Mouse (Mus musculus): Measurements from ENCODE around the gene Eepd1.

Gene Eepd1

DNA sequence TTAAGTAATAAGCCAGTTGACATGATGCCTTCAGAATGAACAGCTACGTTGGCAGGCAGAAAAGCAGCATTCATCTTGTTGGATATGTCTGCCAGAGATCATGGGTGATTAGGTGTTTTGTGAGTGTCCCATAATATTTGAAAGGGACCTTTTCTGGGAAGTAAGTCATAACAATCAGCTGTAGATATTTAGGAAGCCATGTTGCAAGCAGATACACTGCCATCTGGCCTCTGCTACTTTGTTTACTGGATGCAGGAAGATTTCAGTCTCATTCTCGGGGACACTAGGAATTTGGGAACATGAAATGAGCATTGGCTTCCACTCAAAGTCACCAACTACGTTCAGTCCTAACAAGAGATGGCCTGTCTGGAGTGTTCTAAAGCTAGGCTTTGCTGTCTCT, 54.1 kb downstream of the Eepd1 start:
- no peak for DNase-seq (ENCODE audit: low spot score in 2 of 2)

DNA sequence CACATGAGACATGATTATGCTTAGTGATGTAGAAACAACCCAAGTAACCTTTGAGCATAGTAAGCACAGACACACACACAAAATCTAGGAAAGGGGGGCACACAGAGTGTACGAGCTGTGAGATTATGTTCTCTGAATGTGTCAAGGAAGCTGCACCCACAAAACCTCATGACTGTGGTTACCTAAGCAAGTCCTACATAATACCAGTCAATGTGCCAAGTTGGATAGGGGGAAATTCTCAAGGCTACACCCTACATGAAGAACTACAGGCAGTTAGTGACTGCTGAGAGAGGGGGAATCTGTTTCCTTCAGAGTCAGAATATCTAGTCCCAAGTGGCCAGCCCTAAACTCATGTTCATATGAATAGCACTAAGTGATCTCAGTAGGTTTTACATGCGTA, 58.1 kb downstream of the Eepd1 start:
- no peak for DNase-seq (ENCODE audit: low spot score in 2 of 2)

DNA sequence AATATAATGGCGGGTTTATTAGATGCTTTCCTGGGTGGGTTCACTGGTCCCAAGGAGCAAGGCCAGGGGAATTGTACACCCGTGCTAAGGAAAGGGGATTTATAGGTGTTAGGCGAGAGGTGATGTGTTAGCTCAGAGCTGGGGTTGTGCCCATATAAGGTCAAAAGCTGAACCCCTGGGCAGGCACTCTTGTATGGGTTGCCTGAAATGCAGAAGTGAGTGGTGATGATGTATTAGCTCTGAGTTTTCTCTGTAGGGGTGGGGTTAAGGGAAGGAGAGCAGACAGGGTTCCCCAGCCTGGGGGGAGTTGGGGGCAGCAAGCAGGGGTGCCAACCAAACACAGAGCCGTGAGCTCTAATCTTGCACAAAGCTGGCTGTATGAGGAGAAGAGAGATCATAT, 60.0 kb downstream of the Eepd1 start:
- no peak for DNase-seq (ENCODE audit: low spot score in 2 of 2)

DNA sequence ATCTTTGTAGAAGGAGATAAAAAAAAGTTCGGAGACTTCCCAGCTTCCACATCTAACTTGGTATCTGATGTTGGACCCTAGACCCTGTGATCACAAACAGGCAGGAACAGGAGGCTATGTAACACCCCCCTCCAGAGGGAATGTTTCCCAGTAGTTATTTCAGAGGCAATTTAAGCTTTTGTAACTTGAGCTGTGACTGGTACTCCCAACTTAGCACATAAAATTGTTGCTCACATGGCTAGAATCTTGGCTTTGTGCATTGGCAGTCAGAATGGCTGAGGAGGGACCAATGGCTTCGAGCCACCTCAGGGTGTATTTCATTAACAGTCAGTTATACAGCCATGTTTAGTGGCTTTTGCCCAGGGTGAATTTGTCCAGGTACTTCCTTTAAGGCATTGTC, 63.9 kb downstream of the Eepd1 start:
- peak; percentile 58 to 77 for DNase-seq (ENCODE audit: low spot score in 2 of 2)

GRCm38 (mm10) chr9:25549130-25550060, 68.0 kb downstream of the Eepd1 start:
- DNase-seq (ENCODE audit: low spot score in 2 of 2) = peak; percentile 47 to 53

DNA sequence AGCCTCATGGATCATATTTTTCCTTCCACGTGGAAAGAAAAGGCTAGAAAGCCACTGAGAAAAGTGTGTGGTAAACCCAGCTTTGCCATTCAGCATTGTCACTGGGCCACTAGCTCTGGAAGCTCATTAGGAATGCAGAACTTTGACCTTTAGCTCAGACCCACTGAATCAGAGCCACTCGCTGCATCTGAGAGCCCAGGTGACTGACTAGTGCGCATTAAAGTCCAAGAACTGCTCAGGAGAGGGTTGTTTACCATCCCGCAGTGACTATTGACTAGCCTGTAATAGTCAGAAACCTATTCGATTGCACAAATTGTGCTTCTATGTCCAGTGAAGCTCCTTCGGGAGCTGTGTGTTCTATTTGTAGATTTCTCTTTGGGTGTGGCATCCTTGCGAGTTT, 68.8 kb downstream of the Eepd1 start:
- DNase-seq (ENCODE audit: low spot score in 2 of 2) = no peak

DNA sequence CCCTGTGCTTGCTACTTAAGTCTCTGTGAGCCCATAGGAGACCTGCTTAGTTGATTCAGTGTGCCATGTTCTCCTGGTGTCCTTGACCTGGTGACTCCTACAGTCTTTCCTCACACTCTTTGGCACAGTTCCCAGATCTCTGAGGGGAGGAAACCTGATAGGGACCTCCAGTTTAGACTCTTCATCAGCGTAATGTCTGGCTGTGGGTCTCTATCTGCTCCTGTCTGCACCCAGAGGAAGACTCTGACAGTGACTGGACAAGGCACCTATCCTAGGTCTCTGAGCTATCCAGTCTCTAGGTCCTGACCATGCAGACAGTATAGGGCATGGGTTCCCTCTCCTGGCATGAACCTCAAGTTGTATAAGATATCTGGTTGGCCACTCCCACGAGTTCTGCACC, 71.2 kb downstream of the Eepd1 start:
- DNase-seq (ENCODE audit: low spot score in 2 of 2) = no peak

GRCm38 (mm10) chr9:25554246-25554803, 73.0 kb downstream of the Eepd1 start:
- no peak for DNase-seq (ENCODE audit: low spot score in 2 of 2)

DNA sequence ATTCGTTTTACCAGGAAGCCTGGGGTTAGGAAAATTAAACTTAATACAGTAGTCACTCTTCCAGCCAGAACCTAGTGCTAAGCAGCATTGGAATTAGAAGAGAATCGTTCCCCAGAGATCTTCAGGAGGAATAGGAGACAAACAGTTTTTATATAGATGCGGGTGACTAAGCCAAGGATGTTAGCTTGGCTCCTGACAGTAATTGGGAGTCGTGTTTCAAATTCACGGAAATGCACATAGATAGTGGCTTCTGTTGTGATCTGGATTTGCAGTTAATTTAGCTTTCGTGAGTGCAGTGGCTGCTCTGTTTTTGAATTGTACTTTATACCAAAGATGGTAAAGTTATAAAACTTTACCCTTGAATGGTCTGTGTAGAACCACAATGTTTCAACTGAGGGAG, 73.9 kb downstream of the Eepd1 start:
- DNase-seq (ENCODE audit: low spot score in 2 of 2) = no peak

GRCm38 (mm10) chr9:25556008-25556407, 74.7 kb downstream of the Eepd1 start:
- DNase-seq (ENCODE audit: low spot score in 2 of 2) = no peak

- no peak for DNase-seq (ENCODE audit: low spot score in 2 of 2)
These were observed 76.0 kb downstream of the Eepd1 start for GRCm38 (mm10) chr9:25557378-25557777.

- DNase-seq (ENCODE audit: low spot score in 2 of 2) = no peak
These were observed 77.5 kb downstream of the Eepd1 start for GRCm38 (mm10) chr9:25558834-25559233.

DNA sequence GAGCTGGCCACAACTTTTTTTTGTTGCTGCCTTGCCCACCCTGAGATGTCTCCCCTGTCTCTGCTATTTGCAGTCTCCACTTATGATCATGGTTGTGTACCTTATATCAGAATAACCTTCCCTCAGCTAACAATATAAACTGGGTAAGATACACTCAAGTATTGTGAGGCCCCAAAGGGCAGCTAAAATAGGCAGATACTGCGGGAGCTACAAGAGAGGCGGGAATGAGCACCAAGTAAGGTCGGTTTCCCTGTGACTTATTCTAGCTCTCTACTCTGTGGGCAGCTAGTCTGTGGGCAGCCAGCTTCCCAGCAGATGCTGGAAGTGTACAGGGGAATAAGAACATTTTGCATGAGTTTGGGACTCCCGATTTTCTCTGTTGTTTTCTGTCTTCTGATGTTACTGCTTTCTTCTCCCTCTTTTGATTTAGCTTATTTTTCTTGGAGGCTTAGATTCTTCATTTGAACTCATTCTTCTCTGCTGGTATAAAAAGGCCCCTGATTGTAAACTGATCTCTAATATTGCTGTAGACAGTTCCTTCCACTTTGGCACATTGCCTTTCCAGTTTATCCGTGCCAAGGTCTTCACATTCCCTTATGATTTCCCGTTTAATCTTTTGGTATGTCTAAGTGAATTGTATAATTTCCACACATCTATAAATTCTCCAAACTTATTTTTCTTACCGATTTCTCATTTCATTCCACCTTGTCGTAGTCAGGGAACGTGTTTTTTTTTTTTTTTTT, 78.8 kb downstream of the Eepd1 start:
- no peak for DNase-seq (ENCODE audit: low spot score in 2 of 2)

- no peak for DNase-seq (ENCODE audit: low spot score in 2 of 2)
These were observed 79.8 kb downstream of the Eepd1 start for GRCm38 (mm10) chr9:25561143-25561542.

DNA sequence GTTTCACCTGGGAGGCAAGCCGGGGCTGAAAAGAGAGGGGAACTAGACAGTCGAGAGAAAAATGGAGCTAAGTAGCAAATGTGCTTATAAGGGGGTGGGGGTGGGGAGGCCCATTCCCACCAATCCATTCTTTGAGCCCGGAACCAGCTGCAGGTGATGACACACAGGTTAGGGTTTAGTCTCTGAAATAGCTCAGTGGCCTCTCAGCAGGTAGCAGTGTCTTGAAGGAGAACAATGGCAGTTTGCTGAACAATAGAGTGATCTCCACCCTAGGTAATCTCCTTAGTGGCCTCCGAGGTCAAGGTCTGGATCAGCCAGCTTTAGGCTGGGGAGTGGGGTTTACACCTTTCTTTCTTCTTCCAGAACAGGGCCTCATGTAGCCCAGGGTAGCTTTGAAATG, 82.5 kb downstream of the Eepd1 start:
- no peak for DNase-seq (ENCODE audit: low spot score in 2 of 2)

DNA sequence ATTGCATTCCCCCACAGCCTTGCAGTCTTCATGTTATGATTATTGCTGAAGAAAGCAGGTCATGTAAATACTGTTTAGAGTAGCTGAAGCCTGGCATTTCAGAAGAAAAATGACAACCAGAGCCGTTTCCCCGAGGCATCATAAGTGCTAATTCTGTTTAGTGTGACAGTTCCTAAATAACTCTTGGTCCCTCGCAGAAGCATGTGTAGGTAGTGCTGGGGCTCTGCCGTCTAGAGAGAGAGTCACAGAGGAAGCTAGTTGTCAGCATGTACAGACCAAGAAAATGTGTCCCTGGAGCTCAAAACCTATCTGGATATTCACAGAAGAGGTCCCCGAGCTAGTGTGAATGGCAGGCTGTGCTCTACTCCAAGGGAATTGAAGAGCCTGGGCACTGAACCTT, 85.7 kb downstream of the Eepd1 start:
- DNase-seq (ENCODE audit: low spot score in 2 of 2) = no peak

DNA sequence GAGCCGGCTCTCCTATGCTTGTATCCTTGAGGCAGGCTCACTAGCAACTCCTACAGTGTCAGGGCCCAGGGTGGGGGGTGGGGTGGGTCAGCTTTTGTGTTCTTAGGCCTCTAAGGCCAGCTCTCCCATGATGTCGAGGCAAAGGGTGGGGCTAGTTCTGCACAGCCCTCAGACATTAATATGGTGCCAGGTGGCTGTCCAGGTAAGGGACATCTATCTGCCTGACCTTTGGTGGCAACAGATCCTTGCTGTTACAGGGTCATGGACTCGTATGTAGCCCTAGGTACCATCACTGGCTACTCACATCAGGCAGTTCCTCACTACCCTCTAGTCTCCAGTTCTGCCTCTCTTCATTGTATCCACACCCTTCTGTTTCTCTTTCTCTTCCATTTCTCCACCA, 87.4 kb downstream of the Eepd1 start:
- DNase-seq (ENCODE audit: low spot score in 2 of 2) = no peak

DNA sequence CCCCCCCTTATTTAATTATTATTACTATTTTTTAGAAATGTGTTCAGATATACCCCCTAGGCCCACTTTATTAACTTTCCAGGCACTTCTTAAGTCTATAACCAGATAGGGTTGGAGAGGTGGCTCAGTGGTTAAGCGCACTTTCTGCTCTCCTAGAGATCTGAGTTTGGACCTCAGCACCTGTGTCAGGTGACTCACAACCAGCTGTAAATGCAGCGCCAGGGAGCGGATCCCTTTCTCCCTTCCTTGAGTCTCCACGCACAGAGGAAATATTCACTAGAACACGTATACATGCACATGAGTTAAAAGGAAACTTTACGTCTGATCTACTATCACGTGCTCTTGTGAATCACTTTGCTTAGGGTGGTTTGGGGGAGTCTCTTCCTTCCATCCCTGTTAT, 88.7 kb downstream of the Eepd1 start:
- no peak for DNase-seq (ENCODE audit: low spot score in 2 of 2)

- peak; percentile 39 to 54 for DNase-seq (ENCODE audit: low spot score in 2 of 2)
These were observed 89.1 kb downstream of the Eepd1 start for GRCm38 (mm10) chr9:25570436-25570835.

DNA sequence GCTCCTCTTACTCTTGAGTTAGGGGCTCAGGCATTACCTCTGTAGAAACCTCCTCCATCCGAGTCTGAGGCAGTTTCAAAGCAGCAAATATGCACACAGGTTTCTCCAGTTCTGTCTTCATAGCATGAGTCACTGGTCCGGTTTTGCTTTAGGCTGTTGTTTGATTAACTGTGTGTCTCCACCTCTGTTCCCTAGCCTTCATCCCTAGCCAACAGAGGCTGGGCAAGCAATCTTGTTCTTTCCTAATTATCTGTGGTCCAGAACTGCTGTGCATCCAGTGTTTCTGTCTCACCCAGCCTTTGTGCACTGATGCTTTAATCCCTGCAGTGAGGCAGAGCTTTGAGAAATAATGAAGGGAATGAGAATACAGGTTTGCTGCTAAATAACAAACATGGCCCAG, 90.0 kb downstream of the Eepd1 start:
- no peak for DNase-seq (ENCODE audit: low spot score in 2 of 2)

DNA sequence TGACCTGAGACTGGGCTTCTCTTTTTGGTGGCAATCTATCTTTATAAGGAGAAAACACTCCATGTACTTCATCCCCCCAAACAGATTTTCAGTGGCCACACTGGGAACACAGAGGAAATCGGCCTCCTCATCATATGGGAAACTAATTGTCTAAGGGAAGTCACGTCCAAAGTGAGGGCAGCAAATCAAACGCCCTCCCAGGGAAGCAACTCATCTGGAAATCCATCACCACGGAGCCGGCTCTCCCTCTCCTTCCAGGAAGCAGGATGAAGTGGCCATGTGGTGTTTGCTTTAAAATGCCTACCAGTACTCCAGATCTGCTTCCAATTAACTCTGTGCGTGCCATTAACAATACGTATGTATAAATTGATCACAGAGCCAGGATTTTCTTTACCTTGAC, 92.4 kb downstream of the Eepd1 start:
- DNase-seq (ENCODE audit: low spot score in 2 of 2) = no peak

GRCm38 (mm10) chr9:25574186-25574585, 92.8 kb downstream of the Eepd1 start:
- no peak for DNase-seq (ENCODE audit: low spot score in 2 of 2)

Measured in right cerebral cortex, postnatal 10 days (tissue).